Mouse (Mus musculus) kidney, adult 2 months (tissue): ENCODE measurements around the gene Stag3.

Source experiments
- CTCF ChIP-seq: fragments of 200-500 bp; conservative IDR thresholded peaks from 2 replicates; pipeline ENCODE4 v1.5.1; 2011; ENCODE audit warnings: low read depth, mild to moderate bottlenecking, control low read depth, low read length, moderate library complexity, mixed read lengths; ENCODE audit not compliant: insufficient read depth, insufficient read length
- POLR2A ChIP-seq: fragments of 200-500 bp; IDR thresholded peaks from one replicate; pipeline ENCODE4 v1.6.1; 2011; ENCODE audit warnings: low read depth, low read length, control low read depth

GRCm38 (mm10) chr5:138262582-138263240 is 17.3 kb upstream of the Stag3 start:
- no peak for TF ChIP-seq CTCF
- no peak for TF ChIP-seq POLR2A
